Mouse (Mus musculus): ENCODE measurements at regions not wholly inside any gene's neighbourhood (a gene's known extent, or its start where the extent isn't known, plus 50 kb on each side); places are given as distances from the start of the nearest gene placed in this dataset.

- Histone ChIP-seq H3K27ac (ENCODE audit: insufficient read depth, low read depth, low read length) (no peak overlapping the region), H3K4me1 (ENCODE audit: control insufficient read depth, insufficient read depth, low read length) (peaks cover 31% of the 10 kb centered on the region), H3K4me3 (ENCODE audit: insufficient read depth, low read length) (no peak overlapping the region)
- TF ChIP-seq POLR2A (IDR thresholded peaks at IDR 0.05; ENCODE audit: borderline replicate concordance, low read depth, low read length) (no peak), CTCF (IDR thresholded peaks at IDR 0.05; ENCODE audit: low read depth, low read length) (no peak)
Observed at GRCm38 (mm10) chr2:118015182-118015581, 96.5 kb upstream of the Thbs1 start.

DNA sequence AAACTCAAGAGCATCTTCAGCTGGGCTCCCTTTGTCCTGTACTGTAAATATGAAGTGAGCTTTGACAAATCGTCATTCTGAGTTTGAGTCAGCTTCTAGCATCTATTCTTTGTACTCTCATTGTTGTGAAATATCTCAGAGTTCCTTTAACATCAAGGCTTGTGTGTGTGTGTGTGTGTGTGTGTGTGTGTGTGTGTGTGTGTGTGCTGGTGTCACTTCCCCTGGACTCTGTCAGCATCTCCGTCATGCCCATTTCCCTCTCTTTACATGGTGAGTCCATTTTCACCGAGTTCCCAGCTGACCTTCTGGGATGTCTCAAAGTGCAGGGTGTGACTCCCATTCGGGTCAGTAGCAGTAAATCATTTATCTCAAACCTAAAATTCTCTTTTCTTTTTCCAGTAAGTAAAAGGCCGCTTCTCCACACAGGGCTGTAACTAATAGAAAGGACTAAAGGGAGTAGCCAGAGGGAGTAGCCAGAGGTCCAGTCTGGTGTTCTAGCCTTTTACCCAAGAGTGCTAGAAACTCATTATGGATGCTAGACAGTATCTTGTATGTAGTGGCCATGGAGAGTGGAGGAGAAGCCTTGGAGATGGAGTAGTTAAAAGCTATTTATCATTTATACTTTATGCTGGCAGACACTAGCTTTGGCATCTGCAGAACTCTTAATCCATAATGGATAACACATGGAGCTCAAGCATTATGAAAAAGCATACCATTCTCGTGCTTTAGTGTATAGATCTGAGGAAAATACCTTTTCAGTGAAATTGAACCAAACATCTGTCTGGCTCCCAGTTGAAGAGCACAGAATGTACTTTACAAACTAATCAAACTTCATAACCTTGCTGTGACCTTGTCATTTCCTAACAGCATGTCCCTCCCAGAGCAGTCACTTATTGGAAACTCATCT lies 85.6 kb upstream of the Thbs1 start:
- TF ChIP-seq POLR2A (IDR thresholded peaks at IDR 0.05; ENCODE audit: borderline replicate concordance, low read depth, low read length), result no peak
- TF ChIP-seq CTCF (IDR thresholded peaks at IDR 0.05; ENCODE audit: low read depth, low read length), result no peak
- H3K27ac ChIP-seq (ENCODE audit: insufficient read depth, low read depth, low read length), result no peak overlapping the region
- H3K4me3 ChIP-seq (ENCODE audit: insufficient read depth, low read length), result no peak overlapping the region
- H3K4me1 ChIP-seq (ENCODE audit: control insufficient read depth, insufficient read depth, low read length), result peaks cover 16% of the 10 kb centered on the region

DNA sequence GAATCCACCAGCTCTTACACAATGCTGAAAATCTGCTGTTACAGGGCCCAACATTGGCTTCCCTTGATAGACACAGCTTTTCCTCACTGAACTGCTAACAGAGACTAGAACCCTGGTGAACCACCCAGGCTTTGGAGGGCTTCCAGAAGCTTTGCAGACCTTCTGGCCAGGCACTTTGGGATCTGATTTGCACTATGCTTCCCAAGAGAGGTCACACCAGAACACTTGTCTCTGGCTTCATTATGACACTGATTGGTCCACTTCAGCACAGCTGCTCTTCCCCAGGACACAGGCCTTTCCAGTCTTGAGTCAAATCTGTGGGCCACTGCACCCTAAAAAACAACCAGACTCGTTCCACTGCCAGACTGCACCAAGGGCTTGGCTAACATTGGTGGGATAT lies 82.8 kb upstream of the Thbs1 start:
- no peak for TF ChIP-seq POLR2A (IDR thresholded peaks at IDR 0.05; ENCODE audit: borderline replicate concordance, low read depth, low read length)
- no peak for TF ChIP-seq CTCF (IDR thresholded peaks at IDR 0.05; ENCODE audit: low read depth, low read length)
- Histone ChIP-seq H3K27ac (ENCODE audit: insufficient read depth, low read depth, low read length) (no peak overlapping the region), H3K4me3 (ENCODE audit: insufficient read depth, low read length) (no peak overlapping the region), H3K4me1 (ENCODE audit: control insufficient read depth, insufficient read depth, low read length) (peaks cover 15% of the 10 kb centered on the region)

- Histone ChIP-seq H3K27ac (ENCODE audit: insufficient read depth, low read depth, low read length) (no peak overlapping the region), H3K4me3 (ENCODE audit: insufficient read depth, low read length) (no peak overlapping the region), H3K4me1 (ENCODE audit: control insufficient read depth, insufficient read depth, low read length) (peaks cover 17% of the 10 kb centered on the region)
- TF ChIP-seq CTCF (IDR thresholded peaks at IDR 0.05; ENCODE audit: low read depth, low read length) (no peak), POLR2A (IDR thresholded peaks at IDR 0.05; ENCODE audit: borderline replicate concordance, low read depth, low read length) (no peak)
Observed at GRCm38 (mm10) chr2:118029470-118030108, 82.1 kb upstream of the Thbs1 start.

- no peak overlapping the region for H3K4me3 ChIP-seq (ENCODE audit: insufficient read depth, low read length)
- no peak overlapping the region for H3K27ac ChIP-seq (ENCODE audit: insufficient read depth, low read depth, low read length)
- no peak for TF ChIP-seq POLR2A (IDR thresholded peaks at IDR 0.05; ENCODE audit: borderline replicate concordance, low read depth, low read length)
- TF ChIP-seq CTCF (IDR thresholded peaks at IDR 0.05; ENCODE audit: low read depth, low read length), result no peak
- peaks cover 11% of the 10 kb centered on the region for H3K4me1 ChIP-seq (ENCODE audit: control insufficient read depth, insufficient read depth, low read length)
Observed at GRCm38 (mm10) chr2:118031662-118032061, 80.0 kb upstream of the Thbs1 start.

GRCm38 (mm10) chr2:118033377-118033776 lies 78.3 kb upstream of the Thbs1 start:
- H3K4me3 ChIP-seq (ENCODE audit: insufficient read depth, low read length), result no peak overlapping the region
- H3K4me1 ChIP-seq (ENCODE audit: control insufficient read depth, insufficient read depth, low read length), result peaks cover 11% of the 10 kb centered on the region
- no peak for TF ChIP-seq CTCF (IDR thresholded peaks at IDR 0.05; ENCODE audit: low read depth, low read length)
- no peak for TF ChIP-seq POLR2A (IDR thresholded peaks at IDR 0.05; ENCODE audit: borderline replicate concordance, low read depth, low read length)
- no peak overlapping the region for H3K27ac ChIP-seq (ENCODE audit: insufficient read depth, low read depth, low read length)

- Histone ChIP-seq H3K27ac (ENCODE audit: insufficient read depth, low read depth, low read length) (no peak overlapping the region), H3K4me3 (ENCODE audit: insufficient read depth, low read length) (no peak overlapping the region), H3K4me1 (ENCODE audit: control insufficient read depth, insufficient read depth, low read length) (peaks cover 11% of the 10 kb centered on the region)
- TF ChIP-seq CTCF (IDR thresholded peaks at IDR 0.05; ENCODE audit: low read depth, low read length) (no peak), POLR2A (IDR thresholded peaks at IDR 0.05; ENCODE audit: borderline replicate concordance, low read depth, low read length) (no peak)
Observed at GRCm38 (mm10) chr2:118034026-118034425, 77.7 kb upstream of the Thbs1 start.

- Histone ChIP-seq H3K4me3 (ENCODE audit: insufficient read depth, low read length) (no peak overlapping the region), H3K4me1 (ENCODE audit: control insufficient read depth, insufficient read depth, low read length) (peaks cover 10% of the 10 kb centered on the region), H3K27ac (ENCODE audit: insufficient read depth, low read depth, low read length) (no peak overlapping the region)
- TF ChIP-seq CTCF (IDR thresholded peaks at IDR 0.05; ENCODE audit: low read depth, low read length), result no peak
Observed at GRCm38 (mm10) chr2:118035333-118035732, 76.3 kb upstream of the Thbs1 start.

DNA sequence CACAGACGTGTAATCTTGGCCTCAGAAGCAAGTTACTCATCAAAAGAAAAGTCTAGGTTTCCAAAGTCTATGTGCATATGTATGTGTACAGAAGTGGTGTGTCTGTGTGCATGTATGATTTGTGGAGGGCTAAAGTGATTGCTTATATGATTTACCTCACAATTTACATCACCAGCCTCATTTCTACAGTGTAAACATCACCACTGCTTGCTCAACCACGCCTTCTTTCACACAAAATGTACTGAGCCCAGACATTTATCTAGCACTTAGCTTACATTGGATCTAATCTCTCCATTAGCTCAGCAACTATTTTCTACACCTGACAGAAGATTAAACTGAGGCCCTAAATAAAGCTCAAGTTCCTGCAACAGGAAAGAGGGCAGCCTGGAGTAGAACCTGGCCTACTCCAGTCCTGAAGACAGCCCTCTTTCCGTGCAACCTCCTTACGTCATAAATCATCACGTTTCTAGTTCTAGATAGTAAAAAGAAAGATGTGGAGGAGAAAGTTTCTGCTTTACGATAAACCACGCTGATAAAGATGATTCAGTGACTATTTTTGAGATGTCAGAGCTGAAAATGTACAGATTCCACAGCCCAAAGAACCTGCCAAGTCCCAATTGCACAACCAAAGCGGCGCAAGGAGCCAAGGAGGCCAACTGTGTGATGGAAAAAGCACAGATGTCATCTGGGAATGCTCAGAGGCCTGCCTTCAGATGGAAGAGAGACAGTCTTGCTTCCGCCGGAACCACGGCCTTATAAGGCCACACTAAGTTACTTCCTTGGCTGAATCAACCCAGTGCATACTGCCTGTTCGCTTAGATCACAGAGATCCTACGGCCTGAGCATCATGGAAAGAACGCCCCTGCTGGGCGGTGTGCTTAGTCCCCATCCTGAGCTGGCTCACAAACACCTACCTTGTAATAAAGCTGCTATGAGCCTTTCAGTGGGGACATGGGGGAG lies 72.5 kb upstream of the Thbs1 start:
- TF ChIP-seq CTCF (IDR thresholded peaks at IDR 0.05; ENCODE audit: low read depth, low read length) (no peak), POLR2A (IDR thresholded peaks at IDR 0.05; ENCODE audit: borderline replicate concordance, low read depth, low read length) (no peak)
- H3K4me3 ChIP-seq (ENCODE audit: insufficient read depth, low read length), result no peak overlapping the region

More for the DNA sequence above, 72.5 kb upstream of the Thbs1 start:
- H3K4me1 ChIP-seq (ENCODE audit: control insufficient read depth, insufficient read depth, low read length), result peaks cover 8% of the 10 kb centered on the region
- no peak overlapping the region for H3K27ac ChIP-seq (ENCODE audit: insufficient read depth, low read depth, low read length)
